Comparison of ENCODE assay signal across 15 mouse cellular contexts in genomic region chr4:134542726-134543125, GRCm38 (mm10). TPM values are rescaled to one million over a fixed set of nuclear protein-coding genes. Genes with fewer than 3 reads are reported as not detected.
DNase-seq lines count a peak whose midpoint lies in the region; ATAC-seq lines count a peak whose summit lies in the region.
"Had no signal": no experiment of that assay in that cellular context is flagged by ENCODE, and none has a peak within 500 bp of the region (broad histone marks: within the 10 kb centered on the region; RNA-seq: fewer than 3 reads in every experiment).

No protein-coding gene starts in this region.

- H3K9ac ChIP-seq in limb, embryonic 11.5 days (ENCODE audit: low read length): no peak overlapping the region
- 0 out of 2 replicates have a peak overlapping the region, but pooled peaks have one; percentile 27 for H3K9ac ChIP-seq in neural tube, embryonic 13.5 days
- H3K9ac ChIP-seq in neural tube, embryonic 15.5 days (replicated peaks): no peak overlapping the region
- no peak overlapping the region for H3K9ac ChIP-seq in liver, embryonic 12.5 days
- H3K9ac ChIP-seq: forebrain, embryonic 13.5 days; heart, embryonic 15.5 days; hindbrain, embryonic 12.5 days; liver, embryonic 13.5 days had no signal

- peak; percentile 32; the same call in 1 of the 2 replicates for ATAC-seq in limb, embryonic 11.5 days (ENCODE audit: insufficient number of reproducible peaks, low FRiP score, low TSS enrichment, low read depth)
- no peak for ATAC-seq in neural tube, embryonic 13.5 days (ENCODE audit: low read depth)
- no peak for ATAC-seq in neural tube, embryonic 15.5 days (ENCODE audit: low FRiP score)
- ATAC-seq in liver, embryonic 12.5 days: 0 out of 2 replicates have a peak, but pooled peaks have one; percentile 1

- no peak overlapping the region for H3K4me3 ChIP-seq in limb, embryonic 11.5 days (ENCODE audit: low read depth, low read length)
- H3K4me3 ChIP-seq in limb, embryonic 10.5 days: no peak overlapping the region
- no peak overlapping the region for H3K4me3 ChIP-seq in neural tube, embryonic 13.5 days
- no peak overlapping the region for H3K4me3 ChIP-seq in neural tube, embryonic 15.5 days (replicated peaks)
- H3K4me3 ChIP-seq in liver, embryonic 12.5 days: no peak overlapping the region
- H3K4me3 ChIP-seq: forebrain, embryonic 13.5 days; heart, embryonic 10.5 days; heart, embryonic 15.5 days; hindbrain, embryonic 12.5 days; liver, embryonic 13.5 days had no signal

- no peaks in the 10 kb centered on the region for H3K9me3 ChIP-seq in limb, embryonic 11.5 days (ENCODE audit: control insufficient read depth, low read length)
- no peaks in the 10 kb centered on the region for H3K9me3 ChIP-seq in limb, embryonic 10.5 days (replicated peaks)
- no peaks in the 10 kb centered on the region for H3K9me3 ChIP-seq in neural tube, embryonic 13.5 days
- no peaks in the 10 kb centered on the region for H3K9me3 ChIP-seq in neural tube, embryonic 15.5 days (replicated peaks)
- no peaks in the 10 kb centered on the region for H3K9me3 ChIP-seq in liver, embryonic 12.5 days (replicated peaks)
- H3K9me3 ChIP-seq: forebrain, embryonic 13.5 days; heart, embryonic 10.5 days; heart, embryonic 15.5 days; hindbrain, embryonic 12.5 days; liver, embryonic 13.5 days had no signal

- 86% methylated on average over 9 of the region's 9 CpGs for WGBS in limb, embryonic 11.5 days
- WGBS in limb, embryonic 10.5 days: 92% methylated on average over 9 of the region's 9 CpGs
- 95% methylated on average over 9 of the region's 9 CpGs for WGBS in neural tube, embryonic 13.5 days
- WGBS in neural tube, embryonic 15.5 days: 95% methylated on average over 9 of the region's 9 CpGs
- 76% methylated on average over 9 of the region's 9 CpGs for WGBS in liver, embryonic 12.5 days (ENCODE audit: insufficient replicate concordance)

- peaks cover 4% of the 10 kb centered on the region; the same call in 1 of the 2 replicates for H3K36me3 ChIP-seq in limb, embryonic 11.5 days (ENCODE audit: control insufficient read depth, insufficient read depth, low read length)
- peaks cover 96% of the 10 kb centered on the region for H3K36me3 ChIP-seq in limb, embryonic 10.5 days
- H3K36me3 ChIP-seq in neural tube, embryonic 13.5 days: peaks cover 87% of the 10 kb centered on the region
- H3K36me3 ChIP-seq in neural tube, embryonic 15.5 days: peaks cover 66% of the 10 kb centered on the region
- peaks cover 61% of the 10 kb centered on the region for H3K36me3 ChIP-seq in liver, embryonic 12.5 days

- no peak overlapping the region for H3K27ac ChIP-seq in limb, embryonic 11.5 days (replicated peaks; ENCODE audit: low read depth, low read length)
- no peak overlapping the region for H3K27ac ChIP-seq in limb, embryonic 10.5 days
- no peak overlapping the region for H3K27ac ChIP-seq in neural tube, embryonic 13.5 days (replicated peaks)
- no peak overlapping the region for H3K27ac ChIP-seq in neural tube, embryonic 15.5 days (replicated peaks)
- H3K27ac ChIP-seq in liver, embryonic 12.5 days: no peak overlapping the region
- H3K27ac ChIP-seq: forebrain, embryonic 13.5 days; heart, embryonic 10.5 days; heart, embryonic 15.5 days; hindbrain, embryonic 12.5 days; hindbrain, postnatal 0 days; liver, embryonic 13.5 days; macrophage; stomach, postnatal 0 days had no signal

- DNase-seq in limb, embryonic 11.5 days (ENCODE audit: low spot score): no peak
- no peak for DNase-seq in limb, embryonic 10.5 days (ENCODE audit: low spot score)
- peak; percentile 60 for DNase-seq in thymus, postnatal 4 days

- 0 out of 2 replicates have a peak, but pooled peaks cover 4% of the 10 kb centered on the region for H3K4me1 ChIP-seq in limb, embryonic 11.5 days (ENCODE audit: control insufficient read depth, insufficient read depth, low read length)
- peaks cover 14% of the 10 kb centered on the region for H3K4me1 ChIP-seq in limb, embryonic 10.5 days
- peaks cover 11% of the 10 kb centered on the region for H3K4me1 ChIP-seq in neural tube, embryonic 13.5 days (replicated peaks)
- peaks cover 11% of the 10 kb centered on the region for H3K4me1 ChIP-seq in neural tube, embryonic 15.5 days
- H3K4me1 ChIP-seq in liver, embryonic 12.5 days: peaks cover 18% of the 10 kb centered on the region

- H3K27me3 ChIP-seq in limb, embryonic 11.5 days (ENCODE audit: control insufficient read depth, insufficient read depth, low read length): no peaks in the 10 kb centered on the region
- no peaks in the 10 kb centered on the region for H3K27me3 ChIP-seq in limb, embryonic 10.5 days (ENCODE audit: low read depth, poor library complexity, severe bottlenecking)
- H3K27me3 ChIP-seq in neural tube, embryonic 13.5 days: no peaks in the 10 kb centered on the region
- H3K27me3 ChIP-seq in neural tube, embryonic 15.5 days (replicated peaks): no peaks in the 10 kb centered on the region
- no peaks in the 10 kb centered on the region for H3K27me3 ChIP-seq in liver, embryonic 12.5 days (replicated peaks)
- H3K27me3 ChIP-seq: forebrain, embryonic 13.5 days; heart, embryonic 15.5 days; hindbrain, embryonic 12.5 days; liver, embryonic 13.5 days had no signal

- H3K4me2 ChIP-seq in limb, embryonic 11.5 days (ENCODE audit: low read depth, severe bottlenecking): no peak overlapping the region
- no peak overlapping the region for H3K4me2 ChIP-seq in neural tube, embryonic 13.5 days
- no peak overlapping the region for H3K4me2 ChIP-seq in neural tube, embryonic 15.5 days
- no peak overlapping the region for H3K4me2 ChIP-seq in liver, embryonic 12.5 days
- H3K4me2 ChIP-seq: forebrain, embryonic 13.5 days; heart, embryonic 15.5 days; hindbrain, embryonic 12.5 days; liver, embryonic 13.5 days had no signal

RNA-seq across cellular contexts. Expression of gene Mtfr1l, which starts 7.5 kb away (rescaled TPM):
- polyA plus RNA-seq in limb, embryonic 11.5 days (2014; fragmentation: Nextera tagmentation; extraction: Ambion mirVana): 120 and 121 TPM in 2 replicates
- 104 and 109 TPM in 2 replicates for polyA plus RNA-seq in limb, embryonic 10.5 days (2016; fragmentation: Nextera tagmentation; extraction: Ambion mirVana)
- 165 and 172 TPM in 2 replicates for polyA plus RNA-seq in neural tube, embryonic 13.5 days (2015; fragmentation: Nextera tagmentation; extraction: Ambion mirVana)
- 166 and 177 TPM in 2 replicates for polyA plus RNA-seq in neural tube, embryonic 15.5 days (2015; fragmentation: Nextera tagmentation; extraction: Ambion mirVana)
- polyA plus RNA-seq in liver, embryonic 12.5 days (2016; fragmentation: Nextera tagmentation; extraction: Ambion mirVana): 69.3 and 72.1 TPM in 2 replicates

RNA-seq across cellular contexts. Expression of gene Selenon, which starts 9.2 kb away (rescaled TPM):
- polyA plus RNA-seq in limb, embryonic 11.5 days (2014; fragmentation: Nextera tagmentation; extraction: Ambion mirVana): 31.7 and 44.4 TPM in 2 replicates
- 10.9 and 13.4 TPM in 2 replicates for polyA plus RNA-seq in limb, embryonic 10.5 days (2016; fragmentation: Nextera tagmentation; extraction: Ambion mirVana)
- 11.3 and 17.1 TPM in 2 replicates for polyA plus RNA-seq in neural tube, embryonic 13.5 days (2015; fragmentation: Nextera tagmentation; extraction: Ambion mirVana)
- polyA plus RNA-seq in neural tube, embryonic 15.5 days (2015; fragmentation: Nextera tagmentation; extraction: Ambion mirVana): 8.4 and 19.4 TPM in 2 replicates
- 12.5 and 14.1 TPM in 2 replicates for polyA plus RNA-seq in liver, embryonic 12.5 days (2016; fragmentation: Nextera tagmentation; extraction: Ambion mirVana)

RNA-seq across cellular contexts. Expression of gene Aunip, which starts 31.9 kb away (rescaled TPM):
- polyA plus RNA-seq in limb, embryonic 11.5 days (2014; fragmentation: Nextera tagmentation; extraction: Ambion mirVana): 8.9 and 10.0 TPM in 2 replicates
- polyA plus RNA-seq in limb, embryonic 10.5 days (2016; fragmentation: Nextera tagmentation; extraction: Ambion mirVana): 21.9 and 29.6 TPM in 2 replicates
- 2.3 TPM in 2 replicates for polyA plus RNA-seq in neural tube, embryonic 13.5 days (2015; fragmentation: Nextera tagmentation; extraction: Ambion mirVana)
- 1.8 and 5.4 TPM in 2 replicates for polyA plus RNA-seq in neural tube, embryonic 15.5 days (2015; fragmentation: Nextera tagmentation; extraction: Ambion mirVana)
- polyA plus RNA-seq in liver, embryonic 12.5 days (2016; fragmentation: Nextera tagmentation; extraction: Ambion mirVana): 26.9 and 27.6 TPM in 2 replicates
- polyA plus RNA-seq: lung, adult 2 months had no signal

RNA-seq across cellular contexts. Expression of gene Paqr7, which starts 46.2 kb away (rescaled TPM):
- polyA plus RNA-seq in limb, embryonic 11.5 days (2014; fragmentation: Nextera tagmentation; extraction: Ambion mirVana): 0.65 and 0.88 TPM in 2 replicates
- polyA plus RNA-seq in limb, embryonic 10.5 days (2016; fragmentation: Nextera tagmentation; extraction: Ambion mirVana): 1.2 TPM in 2 replicates
- polyA plus RNA-seq in neural tube, embryonic 13.5 days (2015; fragmentation: Nextera tagmentation; extraction: Ambion mirVana): 19.5 and 23.3 TPM in 2 replicates
- polyA plus RNA-seq in neural tube, embryonic 15.5 days (2015; fragmentation: Nextera tagmentation; extraction: Ambion mirVana): 30.5 and 35.2 TPM in 2 replicates
- 6.5 and 7.2 TPM in 2 replicates for polyA plus RNA-seq in liver, embryonic 12.5 days (2016; fragmentation: Nextera tagmentation; extraction: Ambion mirVana)

Comparison
In these comparisons a context has a peak if more than half of its experiments do, and no peak if none do; other contexts are left out.
1. ATAC-seq: peak in limb, embryonic 11.5 days (single experiment) and liver, embryonic 12.5 days (single experiment); none in neural tube, embryonic 13.5 days (single experiment) and neural tube, embryonic 15.5 days (single experiment).